Mouse (Mus musculus) liver, adult 2 months (tissue): ENCODE data around the gene Gm128. TPM values are rescaled to one million over a fixed set of nuclear protein-coding genes. Genes with fewer than 3 reads are reported as not detected.
"Not testable (repeated sequence)": the region's sequence is repeated elsewhere in the genome, so short reads cannot be mapped to it uniquely, and the experiment has no call there.

Experiments used
- DNase-seq: peaks from one replicate; pipeline ENCODE4 v3.0.0-alpha.2; 2011; ENCODE audit warnings: low read depth, low spot score; ENCODE audit errors: extremely low read depth
- H3K27ac ChIP-seq: fragments of 200-500 bp; replicated peaks from 2 replicates; pipeline ENCODE4 v1.5.1; 2012; ENCODE audit warnings: low read depth, mild to moderate bottlenecking, control low read depth, inconsistent platforms, low read length; ENCODE audit not compliant: insufficient read depth
- H3K27me3 ChIP-seq: fragments of 200-500 bp; 2 replicates; pipeline ENCODE4 v1.6.1; 2012; ENCODE audit warnings: mild to moderate bottlenecking, moderate library complexity, low read length, inconsistent platforms; ENCODE audit not compliant: control insufficient read depth, insufficient read depth
- H3K36me3 ChIP-seq: fragments of 200-500 bp; 2 replicates; pipeline ENCODE4 v1.6.1; 2012; ENCODE audit warnings: low read length, inconsistent platforms; ENCODE audit not compliant: control insufficient read depth, insufficient read depth
- H3K4me1 ChIP-seq: fragments of 200-500 bp; 2 replicates; pipeline ENCODE4 v1.6.1; 2011; ENCODE audit warnings: low read length; ENCODE audit not compliant: control insufficient read depth, insufficient read depth
- H3K4me3 ChIP-seq: fragments of 200-500 bp; 2 replicates; pipeline ENCODE4 v1.5.1; 2011; ENCODE audit warnings: low read depth, mild to moderate bottlenecking, control low read depth, low read length, moderate library complexity; ENCODE audit not compliant: insufficient read depth
- H3K79me2 ChIP-seq: fragments of 200-500 bp; 2 replicates; pipeline ENCODE4 v1.6.1; 2012; ENCODE audit warnings: inconsistent platforms, mild to moderate bottlenecking, low read length, moderate library complexity; ENCODE audit not compliant: control insufficient read depth, insufficient read depth
- H3K9ac ChIP-seq: fragments of 200-500 bp; 2 replicates; pipeline ENCODE4 v1.6.1; 2012; ENCODE audit warnings: low read depth, mild to moderate bottlenecking, control low read depth, inconsistent platforms, low read length
- CTCF ChIP-seq: fragments of 200-500 bp; IDR thresholded peaks from 2 replicates; pipeline ENCODE4 v1.5.1; 2011; ENCODE audit warnings: low read depth, low read length, control low read depth
- POLR2A ChIP-seq: fragments of 200-500 bp; IDR thresholded peaks from 2 replicates; pipeline ENCODE4 v1.6.1; 2011; ENCODE audit warnings: low read length, control low read depth; ENCODE audit not compliant: insufficient read depth; ENCODE audit errors: extremely low read depth
- WGBS: fragments of 180-500 bp; shearing (Covaris S2); methylation state at CpG from one replicate; pipeline ENCODE4 v1.1.7; 2018; 5-methylcytosine and 5-hydroxymethylcytosine counted together
- polyA plus RNA-seq: library from polyadenylated mRNA; depleted of rRNA; stranded (reverse); fragments of >200 nt; gene quantifications from 2 replicates; pipeline ENCODE4 v1.2.3, GENCODE M21; 2012
- total RNA-seq: library from RNA; depleted of rRNA; stranded (reverse); fragments of >200 nt; gene quantifications from 2 replicates; pipeline ENCODE4 v1.2.3, GENCODE M21; 2014

The Gm128 gene
- total and polyA plus RNA-seq, 2 experiments = 0.09 TPM; not detected in 1

DNA sequence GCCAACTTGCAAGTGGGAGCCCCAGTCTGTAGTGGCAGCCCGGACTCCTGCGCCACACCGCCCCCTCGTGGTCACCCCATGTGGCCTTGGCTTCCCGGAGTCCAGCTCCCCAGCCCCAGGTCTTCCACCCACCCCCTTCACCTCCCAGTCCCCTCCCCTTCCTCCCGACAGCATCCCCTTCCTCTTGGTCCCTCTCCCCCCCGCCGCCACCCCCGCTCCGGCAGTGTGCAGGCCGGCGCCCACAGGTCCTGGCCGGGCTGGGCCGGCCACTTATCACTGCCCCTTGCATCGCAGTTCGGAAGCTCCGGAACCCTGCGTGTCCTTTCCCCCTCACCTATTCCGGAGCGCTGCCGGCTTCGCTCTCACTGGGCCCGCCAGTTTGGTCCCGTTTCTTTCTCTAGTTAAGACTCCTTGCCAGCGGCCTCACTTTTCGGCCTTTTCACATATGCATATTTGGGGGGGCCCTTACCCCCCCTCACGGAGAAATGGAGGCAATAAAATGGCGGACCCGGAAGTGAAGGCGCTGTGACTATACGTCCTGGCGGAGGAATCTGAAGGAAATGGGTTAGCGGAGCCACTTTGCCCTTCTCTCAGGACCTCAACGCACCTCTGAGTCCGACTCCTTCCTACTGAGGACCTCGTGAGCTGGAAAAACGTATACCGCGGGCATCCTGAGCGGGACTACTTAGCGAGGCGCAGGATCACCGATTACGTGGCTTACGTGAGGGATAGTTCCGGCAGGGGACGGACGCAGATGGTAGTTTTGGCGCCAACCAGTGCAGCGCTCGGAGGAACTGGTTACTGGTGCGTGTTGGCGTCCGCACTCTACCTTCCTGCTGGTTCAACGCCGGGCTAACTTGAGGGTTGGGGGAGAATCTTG lies 23.9 kb downstream of the Gm128 start, which contains the start of gene Gabpb2:
Gene Gabpb2, minus strand, starts transcription at position 662 of the 880 bp plus-strand sequence.
- H3K4me1 ChIP-seq = peaks cover 11% of the 10 kb centered on the region
- H3K79me2 ChIP-seq = peaks cover 4% of the 10 kb centered on the region; the same call in 1 of the 2 replicates
- peak; percentile 83 for DNase-seq
- H3K4me3 ChIP-seq = peak within 1 kb of the TSS; percentile 74
- peaks cover 4% of the 10 kb centered on the region for H3K36me3 ChIP-seq
- WGBS = under 1% methylated on average over 56 of the region's 56 CpGs
- peak within 1 kb of the TSS; percentile 76 for H3K9ac ChIP-seq
- TF ChIP-seq POLR2A = 0 out of 2 replicates have a peak, but pooled peaks have one; percentile 48
- TF ChIP-seq CTCF = peak; percentile 88
- H3K27me3 ChIP-seq = no peaks in the 10 kb centered on the region
- H3K27ac ChIP-seq = peak within 1 kb of the TSS; percentile 74

DNA sequence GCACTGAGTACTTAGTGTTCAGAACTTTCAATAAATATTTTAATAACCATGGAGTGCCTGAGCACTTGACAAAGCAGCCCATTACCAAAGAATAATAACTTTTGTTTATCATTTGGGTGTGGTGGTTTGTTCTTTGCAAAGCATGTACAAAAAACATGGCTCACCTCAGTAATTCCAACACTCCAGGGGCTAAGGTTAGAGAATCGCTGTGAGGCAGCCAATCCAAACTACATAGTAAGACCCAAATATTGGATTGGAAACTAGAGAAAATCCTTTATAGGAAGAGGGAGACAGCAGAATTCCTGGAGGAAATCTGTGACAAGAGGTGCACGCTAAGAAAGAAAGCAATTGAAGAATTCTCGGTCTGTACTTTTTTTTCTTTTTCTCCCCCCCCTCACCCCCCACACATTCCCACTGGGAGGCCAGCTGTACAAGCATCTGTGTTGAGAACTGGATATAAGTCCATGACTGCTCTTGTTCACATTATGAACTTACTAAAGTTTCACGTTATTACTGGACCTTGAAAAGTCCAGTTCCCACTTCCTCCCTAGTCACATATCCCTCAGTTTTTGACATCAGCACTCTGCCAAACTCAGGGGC lies 24.6 kb downstream of the Gm128 start:
- H3K36me3 ChIP-seq = peaks cover 4% of the 10 kb centered on the region

DNA sequence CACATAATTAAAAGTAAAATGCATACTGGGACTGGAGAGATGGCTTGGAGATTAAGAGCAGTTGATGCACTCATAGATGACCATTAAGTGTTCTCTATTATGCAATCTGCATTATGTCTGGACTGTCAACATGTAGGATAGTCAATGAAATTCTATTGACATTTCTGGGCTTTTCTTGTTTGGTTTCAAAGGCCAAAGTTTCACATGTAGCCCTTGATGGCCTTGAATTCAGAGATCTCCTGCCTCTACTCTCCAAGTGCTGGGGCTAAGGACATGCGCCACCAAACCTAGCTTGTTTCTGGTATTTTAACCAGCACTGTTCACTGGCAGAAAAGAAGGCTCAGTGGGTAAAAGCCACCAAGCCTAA lies 27.8 kb downstream of the Gm128 start:
- no peak for TF ChIP-seq POLR2A
- no peak for TF ChIP-seq CTCF
- WGBS = 38% methylated on average over 1 of the region's 1 CpGs
- Histone ChIP-seq H3K4me3 (no peak overlapping the region), H3K27ac (peak overlapping the region; percentile 96), H3K36me3 (peaks cover 4% of the 10 kb centered on the region), H3K79me2 (peaks cover 4% of the 10 kb centered on the region; the same call in 1 of the 2 replicates), H3K4me1 (peaks cover 17% of the 10 kb centered on the region), H3K9ac (peak overlapping the region; percentile 17; the same call in 1 of the 2 replicates), H3K27me3 (no peaks in the 10 kb centered on the region)
- DNase-seq = peak; percentile 98

More for the DNA sequence above, 24.6 kb downstream of the Gm128 start:
- Histone ChIP-seq H3K79me2 (peaks cover 4% of the 10 kb centered on the region; the same call in 1 of the 2 replicates), H3K4me1 (peaks cover 14% of the 10 kb centered on the region), H3K4me3 (peak overlapping the region; percentile 74), H3K9ac (peak overlapping the region; percentile 53; the same call in 1 of the 2 replicates), H3K27me3 (no peaks in the 10 kb centered on the region), H3K27ac (peak overlapping the region; percentile 58)
- WGBS = 4% methylated on average over 4 of the region's 4 CpGs
- TF ChIP-seq CTCF = no peak
- no peak for TF ChIP-seq POLR2A
- no peak for DNase-seq

DNA sequence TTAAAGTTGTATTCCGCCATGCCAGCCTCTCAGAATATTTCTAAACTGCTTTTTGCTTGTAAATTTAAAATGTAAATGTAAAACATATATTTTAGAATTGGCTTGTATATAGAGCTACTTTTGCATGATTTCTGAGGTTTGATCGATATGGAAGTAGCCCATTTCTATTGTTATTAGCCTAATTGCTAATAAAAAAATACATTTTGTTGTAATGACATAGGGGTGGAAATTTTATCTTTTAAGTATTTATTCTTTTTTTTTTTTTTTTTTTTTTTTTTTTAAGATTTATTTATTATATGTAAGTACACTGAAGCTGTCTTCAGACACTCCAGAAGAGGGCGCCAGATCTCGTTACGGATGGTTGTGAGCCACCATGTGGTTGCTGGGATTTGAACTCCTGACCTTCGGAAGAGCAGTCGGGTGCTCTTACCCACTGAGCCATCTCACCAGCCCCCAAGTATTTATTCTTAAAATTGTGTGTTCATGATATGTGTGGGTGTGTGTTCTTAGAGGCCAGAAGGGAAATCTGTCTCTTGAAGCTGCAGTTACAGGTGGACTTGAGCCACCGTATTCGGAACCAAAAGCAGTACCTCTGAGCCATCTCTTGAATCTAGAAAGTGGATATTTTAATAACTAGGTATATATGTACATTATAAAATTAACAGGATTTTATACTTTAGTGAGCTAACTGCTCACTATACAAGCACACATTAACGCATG lies 28.3 kb downstream of the Gm128 start:
- Histone ChIP-seq H3K27ac (peak overlapping the region; percentile 74), H3K4me1 (peaks cover 20% of the 10 kb centered on the region)
- not testable (repeated sequence) for H3K79me2 ChIP-seq, H3K36me3 ChIP-seq, DNase-seq, H3K4me3 ChIP-seq, H3K9ac ChIP-seq, H3K27me3 ChIP-seq
- WGBS = 47% methylated on average over 9 of the region's 10 CpGs

DNA sequence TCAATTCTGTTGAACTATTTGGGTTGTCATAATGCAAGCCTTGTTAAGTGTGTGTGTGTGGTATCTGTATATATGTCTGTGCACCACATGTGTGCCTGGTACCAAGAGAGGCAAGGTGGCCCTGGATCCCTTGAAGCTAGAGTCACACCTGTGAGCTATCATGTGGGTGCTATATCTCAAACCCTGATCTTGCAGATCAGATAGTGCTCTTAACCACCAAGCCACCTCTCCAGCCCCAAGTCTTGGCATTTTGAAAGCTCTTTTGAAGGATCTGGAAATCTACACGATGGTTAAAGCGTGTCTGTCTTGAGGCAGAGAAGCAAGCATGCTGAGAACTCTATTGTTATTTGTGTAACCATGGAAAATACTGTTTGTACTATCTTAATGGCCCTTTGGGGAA lies 30.8 kb downstream of the Gm128 start:
- no peak overlapping the region for H3K27ac ChIP-seq
- WGBS = 85% methylated on average over 2 of the region's 2 CpGs
- no peaks in the 10 kb centered on the region for H3K27me3 ChIP-seq
- TF ChIP-seq POLR2A (no peak), CTCF (no peak)
- H3K4me3 ChIP-seq = no peak overlapping the region
- DNase-seq = no peak
- peaks cover 20% of the 10 kb centered on the region for H3K4me1 ChIP-seq
- peaks cover 4% of the 10 kb centered on the region for H3K36me3 ChIP-seq
- no peaks in the 10 kb centered on the region; the same call in 1 of the 2 replicates for H3K79me2 ChIP-seq
- H3K9ac ChIP-seq = no peak overlapping the region
